Mouse (Mus musculus): ENCODE measurements at regions not wholly inside any gene's neighbourhood (a gene's known extent, or its start where the extent isn't known, plus 50 kb on each side); places are given as distances from the start of the nearest gene placed in this dataset.

- DNase-seq (ENCODE audit: low read depth), result no peak
Observed at GRCm38 (mm10) chr17:68057264-68057663, 53.3 kb upstream of the Arhgap28 start.

DNA sequence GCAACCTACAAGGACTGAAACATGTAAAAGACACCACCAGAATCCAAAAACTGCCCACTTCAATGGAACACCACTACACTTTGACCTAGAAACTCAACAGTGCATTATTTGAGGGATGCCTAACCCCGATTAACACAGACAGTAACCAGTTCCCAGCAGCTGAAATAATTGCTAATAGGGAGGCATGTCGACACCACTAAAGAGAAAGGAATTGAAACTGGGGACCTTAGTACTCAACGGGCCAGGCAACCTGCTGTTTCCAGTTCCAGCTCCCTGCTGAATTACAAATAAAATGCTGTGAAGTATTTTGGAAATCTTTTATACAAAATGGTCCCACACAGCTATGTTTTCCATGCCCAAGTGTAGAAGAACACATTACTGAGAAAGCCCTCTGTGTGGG is 56.5 kb upstream of the Arhgap28 start:
- no peak for DNase-seq (ENCODE audit: low read depth)

DNA sequence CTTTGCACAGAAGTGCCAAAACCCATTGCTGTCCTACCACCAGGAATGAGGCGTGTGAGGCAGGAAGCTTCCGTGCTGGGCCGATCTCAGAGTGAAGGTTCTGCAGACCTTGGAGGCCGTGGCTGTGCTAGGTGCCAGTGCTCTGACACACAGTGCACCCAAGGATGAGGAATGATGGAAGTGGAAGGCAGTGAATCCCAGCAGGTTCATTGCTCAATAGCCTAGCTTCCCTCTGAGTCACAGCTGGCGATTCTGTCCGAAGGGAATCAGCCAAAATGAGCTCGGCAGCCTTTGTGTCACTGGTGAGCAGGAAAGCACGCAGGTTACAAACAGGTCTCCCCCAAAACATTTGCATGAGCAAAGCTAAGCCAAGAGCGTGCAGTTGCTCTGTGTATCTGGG is 61.8 kb upstream of the Arhgap28 start:
- DNase-seq (ENCODE audit: low read depth), result no peak

DNA sequence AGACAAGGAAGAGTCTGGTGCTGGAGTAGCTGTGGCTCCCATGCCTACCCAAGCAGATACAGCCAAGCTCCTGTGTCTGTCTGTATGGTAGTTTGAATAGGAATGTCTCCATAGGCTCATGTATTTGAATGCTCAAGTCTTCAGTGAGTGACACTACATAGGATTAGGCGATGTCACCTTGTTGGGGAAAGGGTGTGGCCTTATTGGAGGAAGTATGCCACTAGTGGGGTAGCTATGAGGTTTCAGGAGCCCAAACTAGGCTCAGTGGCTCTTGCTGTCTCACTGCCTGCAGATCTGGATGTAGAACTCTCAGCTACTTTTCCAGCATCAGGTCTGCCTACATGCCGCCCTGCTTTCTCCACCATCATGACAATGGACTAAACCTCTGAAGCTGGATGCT is 62.3 kb upstream of the Arhgap28 start:
- DNase-seq (ENCODE audit: low read depth), result no peak

DNA sequence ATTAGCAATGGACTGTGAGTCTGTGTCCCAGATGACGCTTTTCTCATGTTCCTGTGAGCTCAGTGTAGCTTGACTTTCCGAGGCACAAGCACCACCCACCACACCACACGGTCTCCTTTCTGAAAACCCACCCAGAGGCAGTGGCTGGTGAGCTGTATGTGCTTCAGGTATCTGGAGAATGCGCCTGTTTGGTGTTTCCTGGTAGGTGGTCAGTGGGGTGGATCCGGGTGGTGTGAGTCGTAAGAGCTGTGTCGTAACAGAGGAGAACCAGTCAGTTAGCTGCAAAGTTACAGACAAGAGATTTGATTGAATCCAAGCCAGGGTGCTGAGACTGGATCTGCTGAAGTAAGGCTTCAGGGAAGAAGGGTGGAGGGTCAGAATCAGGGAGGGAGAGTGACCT is 65.1 kb upstream of the Arhgap28 start:
- DNase-seq (ENCODE audit: low read depth), result no peak

DNA sequence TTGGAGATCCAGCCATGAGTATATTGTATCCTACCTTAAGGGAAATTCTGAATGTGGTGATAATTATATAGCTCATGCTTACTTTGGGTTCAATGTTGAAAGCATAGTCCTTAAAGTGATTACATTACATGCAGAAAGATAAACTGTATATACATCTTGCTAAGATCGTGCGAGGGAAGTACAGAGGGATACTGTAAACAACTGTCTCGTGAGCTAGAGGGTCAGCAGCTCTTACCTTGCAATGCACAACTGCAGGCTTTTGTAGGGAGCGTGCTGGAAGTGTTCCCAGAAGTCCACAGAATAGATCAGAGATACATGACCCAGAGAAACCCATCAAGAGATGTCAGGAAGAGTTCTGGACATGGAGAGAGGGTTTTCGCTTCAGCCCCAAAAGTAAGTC is 65.6 kb upstream of the Arhgap28 start:
- DNase-seq (ENCODE audit: low read depth), result no peak

GRCm38 (mm10) chr17:68071472-68071871 is 67.6 kb upstream of the Arhgap28 start:
- DNase-seq (ENCODE audit: low read depth), result no peak

DNA sequence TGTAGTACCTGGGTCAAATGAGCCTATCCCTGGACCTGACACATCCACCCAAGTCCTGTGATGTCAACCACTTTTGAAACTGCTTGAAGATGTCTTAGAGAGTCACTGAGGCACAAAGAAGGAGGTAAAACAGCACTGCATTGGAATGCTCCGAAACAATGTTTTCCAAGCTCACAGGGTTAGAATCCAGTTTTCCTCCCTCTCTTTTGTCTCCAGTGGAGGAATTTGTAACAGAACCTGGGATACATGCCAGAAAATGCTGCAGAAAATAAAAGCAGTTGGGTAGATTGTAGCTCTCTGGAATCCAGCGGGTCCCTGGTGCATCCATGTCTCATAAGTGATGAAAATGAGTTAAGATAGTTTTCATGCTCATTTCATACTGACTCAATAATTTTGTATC is 71.8 kb upstream of the Arhgap28 start:
- DNase-seq (ENCODE audit: low read depth), result no peak

- no peak for DNase-seq (ENCODE audit: low read depth)
Observed at GRCm38 (mm10) chr17:68078709-68079108, 74.8 kb upstream of the Arhgap28 start.

DNA sequence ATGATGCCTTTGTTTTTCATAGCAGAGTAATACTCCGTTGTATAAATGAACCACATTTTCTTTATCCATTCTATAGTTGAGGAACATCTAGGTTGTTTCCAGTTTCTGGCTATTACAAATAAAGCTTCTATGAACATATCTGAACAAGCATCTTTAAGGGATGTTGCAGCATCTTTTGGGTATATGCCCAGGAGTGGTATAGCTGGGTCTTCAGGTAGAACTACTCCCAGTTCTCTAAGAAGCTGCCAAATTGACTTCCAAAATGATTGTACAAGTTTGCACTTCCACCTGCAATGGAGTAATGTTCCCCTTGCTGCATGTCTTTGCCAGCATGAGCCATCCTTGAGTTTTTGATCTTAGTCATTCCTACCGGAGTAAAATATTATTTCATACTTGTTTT is 80.5 kb upstream of the Arhgap28 start:
- DNase-seq (ENCODE audit: low read depth), result no peak

GRCm38 (mm10) chr17:68087149-68087548 is 83.2 kb upstream of the Arhgap28 start:
- DNase-seq (ENCODE audit: low read depth), result no peak

GRCm38 (mm10) chr17:68089179-68089578 is 85.3 kb upstream of the Arhgap28 start:
- DNase-seq (ENCODE audit: low read depth), result no peak

- DNase-seq (ENCODE audit: low read depth), result no peak
Observed at GRCm38 (mm10) chr17:68089830-68090229, 85.9 kb upstream of the Arhgap28 start.

- DNase-seq (ENCODE audit: low read depth), result no peak
Observed at GRCm38 (mm10) chr17:68096982-68097381, 93.1 kb upstream of the Arhgap28 start.

DNA sequence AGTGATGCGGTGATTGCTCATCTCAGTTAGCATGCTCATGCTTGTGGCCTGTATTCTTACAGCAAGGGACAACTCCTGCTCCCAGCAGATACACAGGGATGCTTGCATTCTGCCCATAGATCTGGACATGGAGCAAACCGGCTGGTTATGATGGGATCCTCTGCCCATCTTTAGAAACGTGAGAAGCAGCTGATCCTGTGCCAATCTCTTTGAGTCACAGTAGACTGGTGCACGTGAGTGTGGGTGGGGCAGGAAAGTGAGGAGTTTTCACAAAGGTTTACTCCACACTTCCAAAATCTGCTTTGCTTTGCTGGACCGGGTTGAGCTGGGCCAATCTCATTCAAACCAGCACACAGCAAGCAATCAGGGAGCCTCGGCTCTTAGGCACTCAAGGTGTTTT is 93.5 kb upstream of the Arhgap28 start:
- DNase-seq (ENCODE audit: low read depth), result no peak

DNA sequence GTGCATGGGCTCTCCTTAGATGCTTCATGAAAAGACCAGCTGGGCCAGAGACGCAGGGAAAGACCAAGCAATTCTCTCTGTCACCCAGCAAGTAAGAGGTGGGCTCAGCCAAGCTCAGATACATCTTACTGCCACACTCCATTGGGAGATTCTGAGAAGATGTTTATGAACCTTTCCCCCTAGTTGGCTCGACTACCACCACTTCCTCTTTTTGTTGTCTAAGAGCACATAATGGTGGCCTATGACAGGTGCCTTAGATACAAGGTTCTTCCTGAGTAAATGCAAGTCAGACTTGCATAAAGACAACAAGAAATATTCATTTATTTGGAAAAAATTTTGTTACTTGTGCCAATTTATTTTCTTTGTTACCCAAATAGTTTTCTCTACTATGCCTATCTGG is 96.2 kb upstream of the Arhgap28 start:
- no peak for DNase-seq (ENCODE audit: low read depth)

GRCm38 (mm10) chr17:68103346-68103745 is 99.4 kb upstream of the Arhgap28 start:
- DNase-seq (ENCODE audit: low read depth), result no peak

DNA sequence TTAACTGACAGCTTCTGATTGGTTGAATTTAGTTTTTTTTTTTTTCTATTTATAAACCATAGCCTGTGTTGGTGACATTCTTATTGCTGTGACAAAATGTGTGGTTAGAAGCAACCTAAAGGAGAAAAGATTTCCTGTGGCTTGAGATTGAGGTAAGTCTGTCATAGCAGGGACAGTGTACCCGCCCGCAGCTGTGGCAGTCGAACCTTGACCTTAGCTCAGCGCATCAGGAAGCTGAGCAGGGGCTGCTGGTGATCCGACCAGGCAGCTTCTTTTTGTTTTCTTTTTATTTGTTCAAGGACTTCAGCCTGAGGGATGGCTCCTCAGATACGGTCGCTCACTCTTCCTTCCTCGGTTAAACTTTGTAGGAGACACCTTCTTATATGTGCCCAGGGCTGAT is 102.4 kb upstream of the Arhgap28 start:
- no peak for DNase-seq (ENCODE audit: low read depth)

DNA sequence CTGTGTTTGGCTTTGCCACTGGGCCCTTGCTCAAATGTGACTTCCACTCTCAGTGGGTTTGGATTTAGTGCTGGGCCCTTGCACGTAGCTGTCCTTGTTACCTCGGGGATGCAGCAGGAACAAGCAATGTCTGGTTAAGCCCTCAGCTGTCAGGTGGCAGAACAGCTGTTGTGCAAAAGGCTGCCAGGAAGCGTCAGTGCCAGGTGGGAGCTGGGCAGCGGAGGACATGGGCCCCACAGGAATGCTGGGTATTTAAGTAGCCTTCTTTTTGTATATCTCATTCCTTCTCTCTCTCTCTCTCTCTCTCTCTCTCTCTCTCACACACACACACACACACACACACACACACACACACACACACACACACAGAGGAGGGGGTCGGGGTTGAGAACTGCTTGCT is 104.0 kb upstream of the Arhgap28 start:
- no peak for DNase-seq (ENCODE audit: low read depth)

GRCm38 (mm10) chr17:68111834-68112473 is 108.0 kb upstream of the Arhgap28 start:
- no peak for DNase-seq (ENCODE audit: low read depth)

DNA sequence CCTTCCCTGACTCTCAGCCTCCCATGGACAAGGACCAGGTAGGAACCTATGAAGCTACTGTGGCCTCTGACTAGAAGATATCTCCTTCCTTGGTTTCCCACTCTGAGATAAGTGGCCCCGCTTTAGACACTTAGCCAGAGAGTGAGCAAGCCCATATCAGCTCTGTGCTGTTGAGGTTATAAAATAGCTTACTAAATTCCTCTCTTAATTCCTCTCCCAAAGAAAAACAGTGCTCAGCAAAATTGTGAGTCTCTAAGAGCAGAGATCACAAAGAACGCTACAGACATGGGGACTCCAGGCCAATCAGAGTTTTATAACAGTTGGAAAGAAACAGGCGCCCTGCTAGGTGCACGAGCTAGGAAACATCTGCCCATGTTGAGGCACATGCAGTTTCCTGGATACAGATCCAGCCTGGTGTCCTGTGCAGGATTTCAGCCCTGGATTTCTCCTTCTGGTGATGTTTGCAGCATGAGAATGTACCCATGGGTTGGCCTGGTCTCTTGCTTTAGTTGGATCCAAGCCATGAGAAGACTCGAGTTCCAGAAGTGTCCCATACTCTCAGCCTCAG is 108.9 kb upstream of the Arhgap28 start:
- no peak for DNase-seq (ENCODE audit: low read depth)

GRCm38 (mm10) chr17:68115599-68115998 is 111.7 kb upstream of the Arhgap28 start:
- DNase-seq (ENCODE audit: low read depth), result no peak

DNA sequence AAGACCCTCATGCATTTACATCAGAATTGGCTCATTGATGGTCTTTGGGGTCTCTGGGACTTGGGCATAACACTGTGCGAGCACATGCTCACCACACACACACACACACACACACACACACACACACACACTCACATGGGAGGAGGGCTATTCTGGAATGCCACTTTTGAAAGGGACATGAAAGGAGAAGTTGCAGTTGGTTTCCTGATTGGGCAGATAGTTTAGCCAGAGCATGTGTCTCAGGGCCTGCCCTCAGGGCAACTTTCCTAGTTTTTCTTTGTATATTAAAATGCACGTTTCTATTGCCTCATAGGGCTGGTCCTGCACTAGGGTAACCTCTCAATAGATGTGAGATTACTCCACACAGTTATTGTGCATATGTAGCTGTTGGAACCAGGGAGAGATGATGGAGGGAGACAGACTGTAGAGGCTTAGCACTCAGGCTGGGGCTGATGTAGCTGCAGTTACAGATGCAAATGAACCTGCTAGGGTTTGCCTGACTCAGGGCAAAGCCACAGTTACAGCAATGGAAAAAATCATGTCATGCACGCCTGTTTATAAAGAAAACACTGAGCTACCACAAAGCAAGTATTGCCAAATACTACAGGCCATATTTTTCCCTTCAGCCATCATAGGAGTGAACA is 115.3 kb upstream of the Arhgap28 start:
- no peak for DNase-seq (ENCODE audit: low read depth)

DNA sequence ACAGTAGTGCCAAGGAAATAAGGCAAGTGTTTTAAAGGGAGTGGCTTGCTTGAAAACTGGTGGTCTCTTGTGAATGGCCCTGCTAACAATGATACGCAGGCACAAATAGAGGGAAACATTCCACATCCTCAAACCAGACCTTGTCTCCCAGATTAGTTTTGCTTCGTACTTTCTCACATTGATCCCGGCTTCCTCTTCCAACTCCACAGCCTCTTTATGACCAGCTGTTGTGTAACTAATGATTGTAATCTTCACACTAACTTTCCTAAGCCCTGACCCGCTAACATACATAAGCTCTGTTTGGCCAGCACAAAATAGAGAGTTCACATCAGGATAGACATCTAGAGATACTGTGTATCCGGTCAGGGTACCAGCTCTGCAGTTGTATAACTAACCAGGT is 116.3 kb upstream of the Arhgap28 start:
- DNase-seq (ENCODE audit: low read depth), result no peak

Data from 416B (cell line).